11 mouse cellular contexts compared by ENCODE assay signal in the genomic region with DNA sequence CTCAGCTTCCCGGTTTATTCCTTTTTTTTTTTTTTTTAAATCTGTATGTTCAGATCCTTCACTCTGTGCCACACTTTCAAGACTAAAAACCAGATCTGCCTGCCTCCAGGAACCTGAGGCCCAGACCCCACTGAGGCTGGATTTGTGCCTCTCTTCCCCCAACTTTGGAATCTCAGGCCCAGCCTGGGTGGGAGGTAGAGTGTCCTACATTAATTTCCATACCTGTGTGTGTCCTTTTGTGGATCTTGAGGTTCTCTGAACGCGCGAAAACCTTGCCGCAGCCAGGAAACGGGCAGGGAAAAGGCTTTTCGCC. TPM values are rescaled to one million over a fixed set of nuclear protein-coding genes. Genes with fewer than 3 reads are reported as not detected.
DNase-seq lines count a peak whose midpoint lies in the region; ATAC-seq and TF ChIP-seq lines count a peak whose summit lies in the region.
"Had no signal": no experiment of that assay in that cellular context is flagged by ENCODE, and none has a peak within 500 bp of the region (broad histone marks: within the 10 kb centered on the region; RNA-seq: fewer than 3 reads in every experiment).

No protein-coding gene starts in this region.

- H3K27me3 ChIP-seq in neural tube, embryonic 11.5 days (ENCODE audit: control insufficient read depth, insufficient read depth, low read length): peaks cover 60% of the 10 kb centered on the region
- peaks cover 26% of the 10 kb centered on the region for H3K27me3 ChIP-seq in forebrain, postnatal 0 days (ENCODE audit: insufficient read depth, low read length)
- H3K27me3 ChIP-seq in midbrain, embryonic 12.5 days: peaks cover 54% of the 10 kb centered on the region

- H3K27ac ChIP-seq in neural tube, embryonic 11.5 days (ENCODE audit: low read depth, low read length): peak overlapping the region; percentile 99
- H3K27ac ChIP-seq in forebrain, postnatal 0 days (ENCODE audit: low read depth, low read length): peak overlapping the region; percentile 77; the same call in 1 of the 2 replicates
- H3K27ac ChIP-seq in midbrain, embryonic 12.5 days (replicated peaks): peak overlapping the region; percentile 94
- H3K27ac ChIP-seq: liver, embryonic 14.5 days had no signal

- no peaks in the 10 kb centered on the region for H3K9me3 ChIP-seq in neural tube, embryonic 11.5 days (ENCODE audit: control insufficient read depth, low read length)
- H3K9me3 ChIP-seq in forebrain, postnatal 0 days (ENCODE audit: low read length): no peaks in the 10 kb centered on the region
- no peaks in the 10 kb centered on the region for H3K9me3 ChIP-seq in midbrain, embryonic 12.5 days

- H3K36me3 ChIP-seq in neural tube, embryonic 11.5 days (ENCODE audit: control insufficient read depth, insufficient read depth, low read length): no peaks in the 10 kb centered on the region
- no peaks in the 10 kb centered on the region for H3K36me3 ChIP-seq in forebrain, postnatal 0 days (ENCODE audit: insufficient read depth)
- H3K36me3 ChIP-seq in midbrain, embryonic 12.5 days: no peaks in the 10 kb centered on the region

- peak overlapping the region; percentile 36 for H3K4me2 ChIP-seq in neural tube, embryonic 11.5 days (ENCODE audit: low read depth)
- H3K4me2 ChIP-seq in forebrain, postnatal 0 days (ENCODE audit: low read depth): peak overlapping the region; percentile 47
- peak overlapping the region; percentile 51 for H3K4me2 ChIP-seq in midbrain, embryonic 12.5 days (replicated peaks)

- peak overlapping the region; percentile 62 for H3K4me3 ChIP-seq in neural tube, embryonic 11.5 days (ENCODE audit: low read depth, low read length)
- peak overlapping the region; percentile 37 for H3K4me3 ChIP-seq in forebrain, postnatal 0 days (ENCODE audit: low read depth, low read length)
- peak overlapping the region; percentile 79 for H3K4me3 ChIP-seq in midbrain, embryonic 12.5 days

- no peak for ATAC-seq in neural tube, embryonic 11.5 days (ENCODE audit: insufficient read depth, low FRiP score, low TSS enrichment)
- no peak for ATAC-seq in forebrain, postnatal 0 days
- ATAC-seq in midbrain, embryonic 12.5 days (ENCODE audit: low FRiP score, low read depth): no peak
- no peak for ATAC-seq in megakaryocyte-erythroid progenitor cell, adult 5-6 weeks (replicated peaks; ENCODE audit: low FRiP score, low TSS enrichment, poor library complexity, severe bottlenecking)
- no peak for ATAC-seq in erythroid progenitor cell, adult 5-6 weeks (replicated peaks; ENCODE audit: low FRiP score, poor library complexity, severe bottlenecking)

- no peak for TF ChIP-seq CTCF in forebrain, postnatal 0 days (IDR thresholded peaks at IDR 0.05; ENCODE audit: low read depth)

- H3K9ac ChIP-seq in neural tube, embryonic 11.5 days (ENCODE audit: low read length): peak overlapping the region; percentile 98
- H3K9ac ChIP-seq in forebrain, postnatal 0 days: peak overlapping the region; percentile 51
- H3K9ac ChIP-seq in midbrain, embryonic 12.5 days (replicated peaks): peak overlapping the region; percentile 92
- H3K9ac ChIP-seq: liver, embryonic 14.5 days had no signal

- DNase-seq in neural tube, embryonic 11.5 days (ENCODE audit: low spot score): no peak
- DNase-seq in neural tube, embryonic 10.5 days (ENCODE audit: extremely low spot score, low spot score): no peak
- DNase-seq in forebrain, postnatal 0 days: no peak
- no peak for DNase-seq in thymus, postnatal 14 days
- DNase-seq: adrenal gland, postnatal 10 days; thymus, postnatal 36 days had no signal

- WGBS in neural tube, embryonic 11.5 days: under 1% methylated on average over 7 of the region's 7 CpGs
- WGBS in forebrain, postnatal 0 days: 6% methylated on average over 7 of the region's 7 CpGs
- under 1% methylated on average over 7 of the region's 7 CpGs for WGBS in midbrain, embryonic 12.5 days

- no peaks in the 10 kb centered on the region for H3K4me1 ChIP-seq in neural tube, embryonic 11.5 days (ENCODE audit: control insufficient read depth, insufficient read depth, low read length)
- H3K4me1 ChIP-seq in forebrain, postnatal 0 days (ENCODE audit: insufficient read depth): no peaks in the 10 kb centered on the region
- H3K4me1 ChIP-seq in midbrain, embryonic 12.5 days: peaks cover 6% of the 10 kb centered on the region; the same call in 1 of the 2 replicates

RNA-seq across cellular contexts. Expression of a gene that starts 1.6 kb away (rescaled TPM):
- polyA plus RNA-seq in neural tube, embryonic 11.5 days (2014; fragmentation: Nextera tagmentation; extraction: Ambion mirVana): 52.2 and 58.1 TPM in 2 replicates
- total RNA-seq in forebrain, postnatal 0 days (2014; rRNA removed): 44.3 and 99.2 TPM in 2 replicates
- 24.7 and 48.1 TPM in 2 replicates for polyA plus RNA-seq in forebrain, postnatal 0 days (2015; fragmentation: Nextera tagmentation; extraction: Ambion mirVana)
- polyA plus RNA-seq in midbrain, embryonic 12.5 days (2016; fragmentation: Nextera tagmentation; extraction: Ambion mirVana): 44.6 and 76.9 TPM in 2 replicates
- not detected in 2 replicates for total RNA-seq in megakaryocyte-erythroid progenitor cell, adult 5-6 weeks (2014; fragmentation: Nextera tagmentation)
- not detected in 2 replicates for total RNA-seq in megakaryocyte-erythroid progenitor cell, adult 5-6 weeks (2017)
- not detected in 2 replicates for total RNA-seq in erythroid progenitor cell, adult 5-6 weeks (2015; ENCODE audit: low replicate concordance)
- not detected in 2 replicates for total RNA-seq in erythroid progenitor cell, adult 5-6 weeks (2017; ENCODE audit: low replicate concordance)
- total RNA-seq: adrenal gland, postnatal 10 days had no signal
- polyA plus RNA-seq: heart, embryonic 16.5 days had no signal

RNA-seq across cellular contexts. Expression of a gene that starts 1.8 kb away (rescaled TPM):
- 17.3 and 17.9 TPM in 2 replicates for polyA plus RNA-seq in neural tube, embryonic 11.5 days (2014; fragmentation: Nextera tagmentation; extraction: Ambion mirVana)
- 65.4 and 127 TPM in 2 replicates for total RNA-seq in forebrain, postnatal 0 days (2014; rRNA removed)
- polyA plus RNA-seq in forebrain, postnatal 0 days (2015; fragmentation: Nextera tagmentation; extraction: Ambion mirVana): 4.4 and 8.9 TPM in 2 replicates
- 11.9 and 17.2 TPM in 2 replicates for polyA plus RNA-seq in midbrain, embryonic 12.5 days (2016; fragmentation: Nextera tagmentation; extraction: Ambion mirVana)
- not detected in 2 replicates for total RNA-seq in megakaryocyte-erythroid progenitor cell, adult 5-6 weeks (2014; fragmentation: Nextera tagmentation)
- total RNA-seq in megakaryocyte-erythroid progenitor cell, adult 5-6 weeks (2017): not detected in 2 replicates
- not detected in 2 replicates for total RNA-seq in erythroid progenitor cell, adult 5-6 weeks (2015; ENCODE audit: low replicate concordance)
- total RNA-seq in erythroid progenitor cell, adult 5-6 weeks (2017; ENCODE audit: low replicate concordance): not detected in 2 replicates

Comparison
In these comparisons a context has a peak if more than half of its experiments do, and no peak if none do; other contexts are left out.
1. RNA of a gene that starts 1.6 kb away (total RNA-seq): 44.3 to 99.2 TPM in forebrain, postnatal 0 days; not detected in megakaryocyte-erythroid progenitor cell, adult 5-6 weeks and not detected in erythroid progenitor cell, adult 5-6 weeks; every median in the first group is over 10 times any median in the second.
2. RNA of a gene that starts 1.8 kb away (total RNA-seq): 65.4 to 127 TPM in forebrain, postnatal 0 days; not detected in megakaryocyte-erythroid progenitor cell, adult 5-6 weeks and not detected in erythroid progenitor cell, adult 5-6 weeks; every median in the first group is over 10 times any median in the second.
3. Peak in every context shown above with its lines, with median percentiles within 50 percentile points of each other: H3K27ac ChIP-seq, H3K4me2 ChIP-seq, H3K4me3 ChIP-seq and H3K9ac ChIP-seq.